Mouse (Mus musculus) lung, adult 2 months (tissue): ENCODE data around the gene Hrc. TPM values are rescaled to one million over a fixed set of nuclear protein-coding genes. Genes with fewer than 3 reads are reported as not detected.

Source experiments
- DNase-seq: peaks from one replicate; pipeline ENCODE4 v3.0.0; 2022
- H3K4me1 ChIP-seq: fragments of 200-500 bp; 2 replicates; pipeline ENCODE4 v1.6.1; 2011; ENCODE audit warnings: low read length; ENCODE audit not compliant: control insufficient read depth, insufficient read depth
- H3K4me3 ChIP-seq: fragments of 200-500 bp; replicated peaks from 2 replicates; pipeline ENCODE3; 2011; ENCODE audit warnings: low read depth, mild to moderate bottlenecking, control low read depth, low read length; ENCODE audit errors: extremely low read depth
- CTCF ChIP-seq: fragments of 200-500 bp; IDR thresholded peaks from 2 replicates; pipeline ENCODE4 v1.5.1; 2011; ENCODE audit warnings: mild to moderate bottlenecking, low read length, control low read depth; ENCODE audit not compliant: insufficient read depth
- POLR2A ChIP-seq: fragments of 200-500 bp; IDR thresholded peaks from 2 replicates; pipeline ENCODE4 v1.6.1; 2011; ENCODE audit warnings: low read depth, mild to moderate bottlenecking, control low read depth, low read length, borderline replicate concordance; ENCODE audit errors: extremely low read depth
- WGBS: fragments of 180-500 bp; shearing (Covaris S2); methylation state at CpG from one replicate; pipeline ENCODE4 v1.1.7; 2018; 5-methylcytosine and 5-hydroxymethylcytosine counted together
- polyA plus RNA-seq: library from polyadenylated mRNA; depleted of rRNA; stranded (reverse); fragments of >200 nt; gene quantifications from 2 replicates; pipeline ENCODE4 v1.2.3, GENCODE M21; 2012

The Hrc gene
- polyA plus RNA-seq, 1 experiment = 10.0 TPM

GRCm38 (mm10) chr7:45361243-45361804 lies 26.2 kb downstream of the Hrc start:
- no peak for TF ChIP-seq CTCF
- peak; percentile 54; the same call in 1 of the 2 replicates for TF ChIP-seq POLR2A
- Histone ChIP-seq H3K4me3 (peak overlapping the region; percentile 19), H3K4me1 (no peaks in the 10 kb centered on the region)
- DNase-seq = peak; percentile 64
- 1% methylated on average over 43 of the region's 43 CpGs for WGBS

GRCm38 (mm10) chr7:45362801-45363200 lies 27.7 kb downstream of the Hrc start:
- Histone ChIP-seq H3K4me1 (no peaks in the 10 kb centered on the region), H3K4me3 (no peak overlapping the region)
- 6% methylated on average over 13 of the region's 13 CpGs for WGBS
- TF ChIP-seq POLR2A (no peak), CTCF (no peak)
- peak; percentile 39 for DNase-seq

GRCm38 (mm10) chr7:45363983-45364382 lies 28.9 kb downstream of the Hrc start:
- no peak for DNase-seq
- Histone ChIP-seq H3K4me1 (no peaks in the 10 kb centered on the region), H3K4me3 (no peak overlapping the region)
- TF ChIP-seq POLR2A (no peak), CTCF (no peak)
- 56% methylated on average over 2 of the region's 2 CpGs for WGBS

- Histone ChIP-seq H3K4me3 (no peak overlapping the region), H3K4me1 (no peaks in the 10 kb centered on the region; the same call in none of the 2 replicates)
- 6% methylated on average over 35 of the region's 35 CpGs for whole genome bisulfite sequencing
- DNase-seq = peak; percentile 49
- TF ChIP-seq CTCF (no peak), POLR2A (no peak)
Measured at GRCm38 (mm10) chr7:45365742-45366651, 30.9 kb downstream of the Hrc start.

GRCm38 (mm10) chr7:45366652-45367019 lies 31.5 kb downstream of the Hrc start, which contains the start of gene Ppfia3:
Gene Ppfia3 (minus strand): TSS chr7:45367019.
- no peak for DNase-seq
- Histone ChIP-seq H3K4me1 (no peaks in the 10 kb centered on the region; the same call in none of the 2 replicates), H3K4me3 (peak within 1 kb of the TSS; percentile 76)
- TF ChIP-seq CTCF (no peak), POLR2A (no peak)
- WGBS = 2% methylated on average over 26 of the region's 26 CpGs

- peak; percentile 64 for TF ChIP-seq CTCF
- TF ChIP-seq POLR2A = peak; percentile 24; the same call in 1 of the 2 replicates
- no peaks in the 10 kb centered on the region; the same call in none of the 2 replicates for H3K4me1 ChIP-seq
- under 1% methylated on average over 69 of the region's 70 CpGs for WGBS
- peak overlapping the region; percentile 76 for H3K4me3 ChIP-seq
- peak; percentile 98 for DNase-seq
Measured at GRCm38 (mm10) chr7:45367020-45367880, 32.2 kb downstream of the Hrc start.

GRCm38 (mm10) chr7:45368178-45368577 lies 33.1 kb downstream of the Hrc start:
- TF ChIP-seq POLR2A (no peak), CTCF (no peak)
- no peaks in the 10 kb centered on the region; the same call in none of the 2 replicates for H3K4me1 ChIP-seq
- no peak for DNase-seq
- no peak overlapping the region for H3K4me3 ChIP-seq
- 84% methylated on average over 15 of the region's 15 CpGs for WGBS

- no peak overlapping the region for H3K4me3 ChIP-seq
- WGBS = 77% methylated on average over 16 of the region's 16 CpGs
- no peak for DNase-seq
- TF ChIP-seq CTCF (no peak), POLR2A (no peak)
- no peaks in the 10 kb centered on the region; the same call in none of the 2 replicates for H3K4me1 ChIP-seq
Measured at GRCm38 (mm10) chr7:45369022-45369745, 34.1 kb downstream of the Hrc start.
